Mouse (Mus musculus): ENCODE results near the gene Tdrkh.

The Tdrkh gene

GRCm38 (mm10) chr3:94388047-94388446 lies 25.0 kb upstream of the Tdrkh start:
- DNase-seq (ENCODE audit: low spot score in 2 of 2), result no peak

GRCm38 (mm10) chr3:94389420-94389819 lies 23.7 kb upstream of the Tdrkh start:
- DNase-seq (ENCODE audit: low spot score in 2 of 2), result no peak

DNA sequence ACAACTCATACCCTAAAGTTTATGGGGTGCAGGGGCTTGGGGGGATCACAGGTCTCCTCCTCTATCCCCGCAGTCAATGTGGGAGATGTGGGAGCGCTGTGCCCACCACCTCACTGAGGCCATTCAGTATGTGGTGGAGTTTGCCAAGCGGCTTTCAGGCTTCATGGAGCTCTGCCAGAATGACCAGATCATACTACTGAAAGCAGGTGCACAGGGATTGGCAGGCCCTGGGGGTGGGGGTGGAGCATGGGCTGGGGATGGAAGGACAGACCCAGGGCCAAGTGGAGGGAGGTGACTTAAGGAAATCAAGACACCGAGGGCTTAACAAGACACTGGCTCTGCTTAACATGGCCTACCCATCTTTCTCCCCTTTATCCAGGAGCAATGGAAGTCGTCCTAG lies 22.1 kb upstream of the Tdrkh start:
- DNase-seq (ENCODE audit: low spot score in 2 of 2), result no peak

- no peak for DNase-seq (ENCODE audit: low spot score in 2 of 2)
Measured at GRCm38 (mm10) chr3:94392128-94392527, 20.9 kb upstream of the Tdrkh start.

DNA sequence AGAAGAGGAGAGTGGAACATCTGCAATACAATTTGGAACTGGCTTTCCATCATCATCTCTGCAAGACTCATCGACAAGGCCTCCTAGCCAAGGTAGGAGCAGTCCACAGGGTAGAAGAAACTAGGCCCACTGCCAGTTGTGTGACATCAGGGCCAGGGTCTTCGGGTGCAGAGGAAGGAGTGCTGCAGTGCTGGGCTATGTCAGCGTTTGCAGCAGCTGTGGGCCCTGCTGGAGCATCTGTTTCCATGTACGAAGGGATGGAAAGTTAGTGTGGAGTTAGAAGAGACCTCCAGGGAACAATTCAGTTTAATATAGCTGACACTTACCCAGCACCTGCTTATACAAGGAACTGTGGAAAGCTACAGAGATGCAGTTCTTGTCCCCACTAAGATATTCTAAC lies 20.0 kb upstream of the Tdrkh start:
- no peak for DNase-seq (ENCODE audit: low spot score in 2 of 2)

DNA sequence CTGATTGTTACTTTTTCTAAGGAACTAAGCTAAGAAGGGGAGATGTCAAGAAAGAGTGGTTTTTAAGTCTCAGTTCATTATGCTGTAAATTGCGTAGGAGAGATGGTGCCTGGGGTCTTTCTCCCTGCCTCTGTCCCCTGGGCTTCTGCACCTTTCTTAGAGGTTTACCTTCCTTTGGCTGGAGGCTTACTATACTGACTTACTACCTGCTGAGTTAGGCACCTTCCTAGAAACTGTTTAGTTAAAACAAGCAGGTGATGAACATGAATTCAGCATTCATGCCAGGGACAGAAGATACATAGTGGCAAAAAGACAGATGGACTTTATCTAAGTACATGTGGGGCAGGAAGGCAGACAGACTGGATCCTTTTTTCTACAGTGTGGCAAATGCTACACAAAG lies 16.7 kb upstream of the Tdrkh start:
- no peak for DNase-seq (ENCODE audit: low spot score in 2 of 2)

DNA sequence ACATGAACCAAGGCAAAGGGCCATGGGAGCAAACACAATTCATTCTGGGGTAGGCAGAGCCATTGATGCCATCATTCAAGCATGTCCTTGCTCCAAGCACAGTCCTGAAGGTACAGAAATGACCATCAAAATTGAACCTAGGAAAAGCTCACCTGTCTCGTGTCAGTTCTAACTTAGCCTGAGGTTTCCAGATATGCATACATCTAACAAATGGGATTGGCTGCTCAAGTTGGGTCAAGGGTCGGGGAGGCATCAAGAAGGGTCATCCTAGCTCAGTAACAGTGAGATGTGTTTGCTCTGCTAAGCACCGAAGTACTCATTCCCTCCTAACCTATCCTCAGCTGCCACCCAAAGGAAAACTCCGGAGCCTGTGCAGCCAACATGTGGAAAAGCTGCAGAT lies 16.2 kb upstream of the Tdrkh start:
- DNase-seq (ENCODE audit: low spot score in 2 of 2), result no peak

- DNase-seq (ENCODE audit: low spot score in 2 of 2), result no peak
Measured at GRCm38 (mm10) chr3:94398217-94398616, 14.9 kb upstream of the Tdrkh start, which contains the start of gene Lingo4. TSS of gene Lingo4 (plus strand) at chr3:94398517.

DNA sequence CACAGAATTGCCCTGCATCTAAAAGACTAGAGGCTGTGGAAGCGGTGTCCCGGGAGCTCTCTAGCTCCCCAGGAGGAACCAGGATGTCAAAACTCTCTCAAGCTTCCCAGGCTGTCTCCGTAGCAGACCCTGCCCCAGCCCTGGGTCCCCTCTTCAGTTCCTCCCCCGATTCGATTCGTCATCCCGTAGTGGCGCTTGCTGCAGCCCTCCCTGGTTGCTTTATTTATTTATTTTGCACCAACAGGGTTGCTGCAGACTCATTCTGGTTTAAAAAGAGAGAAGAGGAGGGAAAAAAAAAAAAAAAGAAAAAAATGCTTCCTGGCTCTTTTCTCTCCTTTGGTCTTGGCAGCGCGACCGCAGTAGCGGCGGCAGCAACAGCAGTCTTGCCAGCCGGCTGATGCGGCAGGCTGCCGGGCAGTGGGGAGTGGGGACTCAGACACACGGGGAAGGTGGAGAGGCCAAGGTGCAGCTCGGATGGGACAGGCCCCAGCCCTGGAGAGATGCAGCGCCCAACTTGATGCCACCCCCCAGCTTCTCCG lies 14.1 kb upstream of the Tdrkh start:
- no peak for DNase-seq (ENCODE audit: low spot score in 2 of 2)

DNA sequence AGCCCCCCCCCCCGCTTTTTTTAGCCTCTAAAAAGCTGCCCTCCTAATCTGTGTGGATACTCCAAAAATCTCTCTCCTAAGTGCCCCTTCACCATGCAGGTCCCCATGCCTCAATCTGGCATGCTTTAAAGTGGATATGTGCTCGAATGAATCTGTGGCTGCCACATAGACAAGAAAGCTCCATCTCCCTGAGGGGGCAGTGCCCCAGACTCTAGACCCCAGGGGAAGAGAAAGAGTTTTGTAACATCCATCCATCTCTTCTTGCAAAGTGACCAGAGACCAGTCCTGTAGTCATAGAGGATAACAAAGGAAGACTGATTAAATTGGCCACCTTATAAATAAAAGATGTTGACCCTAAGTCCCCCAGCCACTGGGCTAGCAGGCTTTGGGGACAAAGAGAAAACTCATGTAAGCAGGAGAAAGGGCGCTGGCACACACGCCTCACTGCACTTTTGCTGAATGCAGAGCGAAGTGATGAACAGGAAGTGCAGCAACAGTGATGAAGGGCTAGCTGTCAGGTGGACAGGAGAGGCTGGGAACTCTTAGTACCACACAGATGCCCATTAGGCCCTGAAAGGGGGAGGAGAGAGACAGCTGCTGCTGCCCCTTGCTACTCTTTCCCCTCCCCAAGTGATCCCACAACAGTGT lies 13.3 kb upstream of the Tdrkh start:
- DNase-seq (ENCODE audit: low spot score in 2 of 2), result no peak

GRCm38 (mm10) chr3:94402451-94402850 lies 10.6 kb upstream of the Tdrkh start:
- DNase-seq (ENCODE audit: low spot score in 2 of 2), result no peak

DNA sequence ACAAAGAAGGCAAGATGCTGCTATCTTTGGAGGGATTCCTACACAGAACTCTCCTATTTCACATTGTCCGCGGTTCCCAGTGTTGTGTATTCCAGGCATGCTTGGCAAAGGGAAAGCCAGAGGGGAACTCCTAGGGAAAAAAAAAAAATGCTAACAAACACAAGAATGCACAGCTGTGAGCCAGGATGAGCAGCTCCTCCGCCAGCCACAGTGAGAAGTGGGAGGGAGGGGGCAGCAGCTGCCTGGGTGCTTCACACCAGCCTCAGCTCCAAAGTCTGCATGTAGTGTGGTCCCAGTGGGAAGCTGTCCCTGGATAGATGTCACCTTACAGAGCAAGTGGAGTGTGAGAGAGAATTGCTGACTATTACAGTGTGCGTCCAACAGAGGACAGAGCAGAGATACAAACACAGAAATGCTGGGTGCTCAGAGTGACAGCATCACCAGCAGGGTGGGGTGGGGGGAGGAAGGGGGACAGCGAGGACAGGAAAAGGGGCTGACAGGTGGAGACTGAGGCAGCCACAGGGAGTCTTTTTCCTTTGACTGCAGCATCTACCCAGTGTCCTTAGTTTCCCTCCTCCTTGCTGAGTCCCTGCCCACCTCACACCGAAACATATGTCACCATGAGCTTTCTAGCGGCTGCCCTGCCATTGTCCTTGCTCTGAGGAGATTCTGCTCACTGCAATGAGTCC lies 8.6 kb upstream of the Tdrkh start:
- DNase-seq (ENCODE audit: low spot score in 2 of 2), result no peak

DNA sequence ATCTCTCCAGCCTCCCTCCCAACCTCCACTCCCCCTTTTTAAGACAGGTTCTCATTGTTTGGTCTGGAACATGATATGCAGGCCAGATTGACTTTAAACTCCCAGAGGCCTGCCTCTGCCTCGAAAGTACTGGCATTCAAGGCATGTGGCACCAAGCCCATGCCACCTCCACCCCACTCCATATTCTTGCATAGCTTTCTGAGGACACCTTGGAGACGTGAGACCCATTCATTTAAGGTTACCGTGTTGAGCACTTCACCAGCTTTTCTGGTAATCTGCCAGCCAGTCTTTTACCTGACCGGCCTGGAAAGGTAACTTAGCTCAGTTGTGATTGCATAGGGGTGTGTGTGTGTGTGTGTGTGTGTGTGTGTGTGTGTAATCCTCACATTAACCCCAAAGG lies 7.5 kb upstream of the Tdrkh start:
- no peak for DNase-seq (ENCODE audit: low spot score in 2 of 2)

- DNase-seq (ENCODE audit: low spot score in 2 of 2), result no peak
Measured at GRCm38 (mm10) chr3:94412530-94412929, 543 bp upstream of the Tdrkh start.

DNA sequence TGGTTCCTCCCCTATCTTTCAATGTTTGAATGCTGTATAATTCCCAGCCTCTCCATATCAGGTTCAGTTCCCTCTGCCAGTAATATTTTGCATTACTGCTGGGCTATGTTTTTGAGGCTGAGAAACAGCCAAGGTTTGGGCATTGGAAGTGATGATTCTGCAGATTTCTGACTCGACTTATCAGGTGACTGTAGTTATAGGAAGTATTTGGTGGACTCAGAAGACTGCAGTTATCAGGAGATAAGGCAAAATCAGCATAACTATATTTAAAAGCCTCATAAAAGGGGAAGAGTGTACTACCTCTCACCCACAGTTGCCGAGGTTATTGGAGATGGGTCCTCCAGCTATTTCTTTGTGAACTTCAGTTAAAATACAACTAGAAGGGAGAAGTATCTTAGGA lies 17.9 kb downstream of the Tdrkh start:
- no peak for DNase-seq (ENCODE audit: low spot score in 2 of 2)

GRCm38 (mm10) chr3:94434305-94434704 lies 21.2 kb downstream of the Tdrkh start:
- DNase-seq (ENCODE audit: low spot score in 2 of 2), result no peak

DNA sequence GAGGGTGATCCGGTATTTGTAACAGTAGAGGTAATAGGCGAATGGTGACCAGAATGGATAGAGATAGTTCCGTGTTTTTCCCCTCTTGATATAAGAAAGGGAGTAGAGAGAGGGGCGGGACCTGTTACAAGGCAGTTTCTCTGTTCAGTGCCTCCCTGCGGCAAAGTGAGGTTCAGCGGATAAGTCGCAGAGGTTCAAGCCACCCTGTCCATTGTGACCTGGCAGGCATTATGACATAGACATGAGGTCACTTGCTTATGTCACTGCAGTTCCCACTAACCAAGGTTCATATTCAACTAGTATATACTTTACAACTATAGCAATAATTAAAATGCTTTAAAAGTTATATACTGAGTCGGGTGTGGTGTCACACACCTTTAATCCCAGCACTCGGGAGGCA lies 23.3 kb downstream of the Tdrkh start:
- DNase-seq (ENCODE audit: low spot score in 2 of 2), result no peak

DNA sequence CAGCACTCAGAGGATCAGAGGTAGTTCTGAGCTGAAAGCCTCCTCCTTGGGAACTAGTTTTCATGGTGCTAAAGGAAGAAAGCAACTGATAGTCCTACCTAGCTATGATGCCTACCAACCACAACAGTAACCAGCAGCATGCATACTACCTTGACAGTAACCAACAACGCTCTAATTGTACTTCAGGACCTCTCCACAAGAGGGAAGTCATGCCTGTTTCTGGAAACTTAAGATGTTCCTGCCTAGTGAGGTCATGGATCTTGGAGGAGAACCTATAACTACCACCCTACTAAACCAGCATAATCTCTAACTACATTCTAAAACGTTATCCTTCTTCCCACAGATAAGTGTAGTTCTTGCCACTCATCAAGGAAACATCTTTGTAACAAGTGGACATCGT lies 28.1 kb downstream of the Tdrkh start:
- no peak for DNase-seq (ENCODE audit: low spot score in 2 of 2)

DNA sequence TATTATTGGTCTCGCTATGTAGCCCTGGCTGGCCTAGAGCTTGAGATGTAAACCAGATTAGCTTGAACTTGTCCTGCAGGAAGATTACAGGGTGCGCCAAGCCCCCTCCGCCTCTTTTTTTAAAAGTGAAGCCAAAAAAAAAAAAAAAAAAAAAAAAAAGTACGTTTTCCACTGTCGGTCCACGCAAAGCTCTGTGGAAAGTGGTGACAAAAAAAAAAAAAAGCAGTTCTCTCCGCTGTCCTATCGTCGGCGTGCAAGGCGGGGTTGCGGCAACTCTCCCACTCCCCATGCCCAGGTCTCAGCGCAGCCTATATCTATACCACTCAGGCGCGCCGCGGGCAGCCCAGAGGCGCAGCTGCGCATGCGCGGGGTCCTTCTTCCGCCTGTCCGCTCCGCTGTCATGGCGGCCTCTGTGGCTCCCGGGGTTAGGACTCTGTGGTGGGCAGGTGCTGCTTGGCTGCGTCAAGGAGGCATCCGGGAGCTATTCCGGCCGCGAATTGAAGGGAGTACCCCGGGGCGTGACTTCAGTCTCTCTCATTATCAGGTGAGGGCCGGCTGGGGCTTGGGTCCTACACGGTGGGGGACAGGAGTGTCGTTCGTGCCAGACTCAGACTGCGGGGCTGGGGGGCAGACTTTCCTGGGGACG lies 30.0 kb downstream of the Tdrkh start, which contains the start of gene Mrpl9:
Gene Mrpl9 (plus strand): TSS at position 368 of the 646 bp plus-strand sequence.
- peak; percentile 96 to 97 for DNase-seq (ENCODE audit: low spot score in 2 of 2)

GRCm38 (mm10) chr3:94443597-94443964 lies 30.5 kb downstream of the Tdrkh start, which contains the start of gene Oaz3:
TSS of gene Oaz3 (minus strand) at chr3:94443915.
- no peak for DNase-seq (ENCODE audit: low spot score in 2 of 2)

GRCm38 (mm10) chr3:94449377-94449776 lies 36.3 kb downstream of the Tdrkh start:
- no peak for DNase-seq (ENCODE audit: low spot score in 2 of 2)

DNA sequence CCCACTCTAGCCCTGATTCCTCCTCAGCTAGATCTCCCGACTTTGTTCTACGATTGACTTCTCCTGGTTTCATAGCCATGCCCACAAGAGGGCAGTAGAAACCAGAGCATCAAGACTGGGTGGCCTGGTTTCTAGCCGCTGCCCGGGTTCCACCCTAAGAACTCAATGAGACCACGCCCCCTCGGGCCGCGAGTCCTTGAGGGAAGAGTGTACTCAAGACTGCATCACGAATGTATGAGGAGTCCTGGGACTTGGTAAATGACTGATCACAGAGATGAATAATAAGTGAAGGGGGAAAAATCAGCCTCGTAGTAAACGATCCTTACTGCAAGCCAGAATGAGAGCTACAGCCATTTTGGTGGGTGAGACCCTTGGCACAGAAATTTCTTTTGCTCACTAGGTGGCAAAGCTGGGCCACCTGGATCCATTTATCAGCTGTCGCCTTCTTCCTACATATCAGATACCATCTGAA lies 43.5 kb downstream of the Tdrkh start:
- DNase-seq (ENCODE audit: low spot score in 2 of 2), result peak; percentile 34 to 76

- no peak for DNase-seq (ENCODE audit: low spot score in 2 of 2)
Measured at GRCm38 (mm10) chr3:94457055-94457454, 44.0 kb downstream of the Tdrkh start.

All from spleen, postnatal 10 days (tissue).